Mouse (Mus musculus) embryonic facial prominence, embryonic 10.5 days (tissue): ENCODE data around the gene Ppp5c. TPM values are rescaled to one million over a fixed set of nuclear protein-coding genes. Genes with fewer than 3 reads are reported as not detected.
A peak's percentile ranks its signal among the peaks of the same experiment; 100 is the strongest.

ENCODE experiments used
- DNase-seq: peaks from one replicate; pipeline ENCODE4 v3.0.0-alpha.2; 2017; ENCODE audit warnings: low spot score
- H3K27ac ChIP-seq: fragments of 300-500 bp; sonication (generic); replicated peaks from 2 replicates; pipeline ENCODE4 v1.5.1; 2016; ENCODE audit warnings: mild to moderate bottlenecking
- H3K27me3 ChIP-seq: fragments of 300-500 bp; sonication (generic); replicated peaks from 2 replicates; pipeline ENCODE4 v1.6.1; 2016; ENCODE audit warnings: low read depth, mild to moderate bottlenecking; ENCODE audit not compliant: poor library complexity, severe bottlenecking
- H3K36me3 ChIP-seq: fragments of 300-500 bp; sonication (generic); replicated peaks from 2 replicates; pipeline ENCODE4 v1.6.1; 2016; ENCODE audit warnings: mild to moderate bottlenecking, moderate library complexity
- H3K4me1 ChIP-seq: fragments of 300-500 bp; sonication (generic); 2 replicates; pipeline ENCODE4 v1.6.1; 2016
- H3K4me3 ChIP-seq: fragments of 300-500 bp; sonication (generic); 2 replicates; pipeline ENCODE4 v1.5.1; 2016; ENCODE audit warnings: mild to moderate bottlenecking, moderate library complexity
- H3K9me3 ChIP-seq: fragments of 300-500 bp; sonication (generic); 2 replicates; pipeline ENCODE4 v1.6.1; 2016; ENCODE audit warnings: mild to moderate bottlenecking
- WGBS: fragments of 180-500 bp; shearing (Covaris S2); methylation state at CpG from one replicate; pipeline ENCODE4 v1.1.7; 2016; 5-methylcytosine and 5-hydroxymethylcytosine counted together
- polyA plus RNA-seq: library from polyadenylated mRNA; unstranded; fragments of >200 nt; fragmentation: Nextera tagmentation; extraction: Ambion mirVana; gene quantifications from 2 replicates; pipeline ENCODE4 v1.2.1, GENCODE M21; 2016

Ppp5c gene
- polyA plus RNA-seq, 1 experiment from 2014 or later: 138 TPM

DNA sequence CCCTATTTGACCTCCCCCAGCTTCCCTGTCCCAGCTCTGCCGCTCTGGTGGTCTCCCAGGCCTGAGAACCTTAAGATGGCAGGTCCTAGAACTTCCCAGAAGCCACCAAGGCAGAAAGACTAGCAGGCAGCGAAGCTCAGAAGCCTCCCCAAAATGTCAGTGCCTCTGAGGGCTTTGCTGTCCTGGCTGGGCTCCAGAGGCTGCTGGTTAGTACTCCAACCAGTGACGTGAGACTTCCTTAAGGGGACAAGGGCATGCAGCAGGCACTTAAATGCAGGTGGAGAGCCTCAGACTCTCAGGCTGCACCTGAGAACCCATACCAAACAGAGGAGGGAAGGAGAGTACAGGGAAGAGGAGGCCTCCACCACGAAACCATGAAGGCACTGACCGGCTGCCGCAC lies 3.6 kb downstream of the Ppp5c start:
- DNase-seq: no peak
- Histone ChIP-seq H3K4me3 (peak overlapping the region; percentile 16; the same call in 1 of the 2 replicates), H3K27ac (0 out of 2 replicates have a peak overlapping the region, but pooled peaks have one; percentile 3), H3K36me3 (peaks cover 69% of the 10 kb centered on the region), H3K27me3 (no peaks in the 10 kb centered on the region), H3K4me1 (peaks cover 40% of the 10 kb centered on the region), H3K9me3 (no peaks in the 10 kb centered on the region)
- WGBS: 93% methylated on average over 6 of the region's 6 CpGs

DNA sequence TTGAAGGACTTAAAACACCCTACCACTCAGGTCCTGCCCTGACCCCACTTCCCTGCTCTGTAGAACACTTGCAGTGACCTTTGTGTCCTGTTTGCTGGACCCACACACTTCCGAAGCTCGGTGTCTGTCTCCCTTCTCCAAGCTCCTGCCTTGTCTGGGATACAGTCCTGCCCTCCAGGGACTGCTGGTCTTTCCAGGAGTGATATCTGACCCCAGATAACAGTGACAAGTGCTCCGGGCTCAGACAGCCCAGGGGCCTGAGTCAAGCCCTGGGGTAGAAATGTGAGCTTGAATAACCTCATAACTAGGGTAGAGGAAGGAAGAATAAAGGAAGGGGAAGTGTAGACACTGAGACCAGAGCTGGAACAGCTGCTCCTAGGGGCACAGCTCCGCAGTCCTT lies 4.0 kb downstream of the Ppp5c start:
- DNase-seq: no peak
- H3K27me3 ChIP-seq: no peaks in the 10 kb centered on the region
- peak overlapping the region; percentile 16; the same call in 1 of the 2 replicates for H3K4me3 ChIP-seq
- 86% methylated on average over 4 of the region's 4 CpGs for WGBS
- H3K9me3 ChIP-seq: no peaks in the 10 kb centered on the region
- H3K36me3 ChIP-seq: peaks cover 73% of the 10 kb centered on the region
- H3K27ac ChIP-seq: 0 out of 2 replicates have a peak overlapping the region, but pooled peaks have one; percentile 3
- H3K4me1 ChIP-seq: peaks cover 40% of the 10 kb centered on the region

DNA sequence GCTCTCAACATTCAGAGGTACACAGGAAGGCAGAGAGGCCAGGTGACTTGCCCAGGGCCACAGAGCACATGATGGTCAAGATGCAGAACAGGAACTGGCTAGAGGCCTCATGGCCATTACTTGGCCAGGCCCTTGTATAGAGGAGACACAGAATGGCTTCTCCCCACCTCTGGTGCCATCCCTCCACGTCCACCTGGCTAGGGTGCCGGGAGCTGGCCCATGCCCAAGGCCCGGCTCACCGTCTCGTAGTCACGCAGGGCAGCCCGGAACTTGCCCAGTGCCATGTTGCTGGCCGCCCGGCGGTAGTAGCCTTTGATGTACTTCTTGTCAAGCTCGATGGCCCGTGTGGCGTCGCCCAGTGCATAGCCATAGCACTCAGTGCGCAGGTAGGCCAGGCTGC lies 5.5 kb downstream of the Ppp5c start:
- Histone ChIP-seq H3K4me3 (no peak overlapping the region), H3K36me3 (peaks cover 86% of the 10 kb centered on the region), H3K9me3 (no peaks in the 10 kb centered on the region), H3K4me1 (peaks cover 36% of the 10 kb centered on the region), H3K27me3 (no peaks in the 10 kb centered on the region), H3K27ac (no peak overlapping the region)
- DNase-seq: no peak
- 95% methylated on average over 15 of the region's 15 CpGs for WGBS

DNA sequence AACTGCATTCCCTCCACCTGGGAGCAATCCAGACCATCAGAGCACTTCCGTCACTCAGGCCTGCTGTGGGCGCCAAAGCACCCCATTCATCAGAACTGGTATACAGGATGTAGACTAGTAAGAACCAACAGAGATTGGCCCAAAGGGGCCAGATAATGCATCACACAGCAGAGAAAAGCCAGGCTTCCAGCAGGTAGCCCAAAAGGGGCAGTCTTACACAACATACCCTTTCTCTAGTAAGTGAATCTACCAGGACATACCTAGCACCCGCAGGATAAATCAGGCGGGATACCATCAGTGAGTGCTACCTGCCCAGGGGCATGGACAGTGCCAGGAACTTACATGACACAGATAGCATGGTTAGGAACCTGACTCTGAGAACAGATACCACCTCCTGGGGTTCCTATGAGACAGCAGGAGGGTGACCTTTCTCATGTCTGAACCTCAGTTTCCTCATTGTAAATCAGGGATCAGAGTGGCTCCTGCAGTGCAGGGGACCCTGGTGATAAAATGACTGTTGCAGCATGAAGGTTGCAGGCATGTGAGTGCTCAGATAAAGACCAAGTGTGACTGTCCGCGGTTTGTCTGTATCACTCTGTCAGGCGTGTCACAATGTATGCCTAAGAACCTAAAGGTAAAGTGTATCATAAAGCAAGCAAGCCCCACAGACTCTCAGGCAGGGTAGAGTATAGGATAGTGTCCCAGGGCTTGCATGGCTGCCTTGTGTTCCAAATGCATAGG lies 8.1 kb downstream of the Ppp5c start:
- peaks cover 10% of the 10 kb centered on the region; the same call in 1 of the 2 replicates for H3K4me1 ChIP-seq
- H3K36me3 ChIP-seq: peaks cover 97% of the 10 kb centered on the region
- H3K27ac ChIP-seq: no peak overlapping the region
- no peaks in the 10 kb centered on the region for H3K27me3 ChIP-seq
- no peak for DNase-seq
- WGBS: 89% methylated on average over 7 of the region's 7 CpGs
- no peaks in the 10 kb centered on the region for H3K9me3 ChIP-seq
- H3K4me3 ChIP-seq: no peak overlapping the region

DNA sequence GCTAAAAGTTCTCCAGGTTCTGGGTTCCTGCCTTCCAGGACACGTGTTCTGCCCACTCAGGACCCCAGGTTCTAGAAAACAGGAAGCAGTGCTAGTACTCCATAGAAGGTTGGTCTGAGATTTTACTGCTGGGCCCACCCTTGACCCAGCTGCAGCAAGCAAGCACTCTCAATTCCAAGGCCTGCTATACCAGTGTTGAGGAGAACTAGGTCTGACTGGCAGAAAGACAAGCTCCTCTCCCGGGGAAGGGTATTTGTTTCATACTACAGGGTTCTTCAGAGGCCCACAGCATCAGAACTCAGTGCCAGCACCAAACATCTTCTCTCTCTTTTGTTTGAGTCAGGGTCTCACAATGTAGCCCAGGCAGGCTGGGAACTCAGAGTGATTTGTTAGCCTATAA lies 9.8 kb downstream of the Ppp5c start:
- Histone ChIP-seq H3K27ac (no peak overlapping the region), H3K27me3 (no peaks in the 10 kb centered on the region), H3K9me3 (no peaks in the 10 kb centered on the region), H3K36me3 (peaks cover 97% of the 10 kb centered on the region), H3K4me3 (no peak overlapping the region), H3K4me1 (no peaks in the 10 kb centered on the region)
- 85% methylated on average over 2 of the region's 2 CpGs for WGBS
- DNase-seq: no peak

- 94% methylated on average over 1 of the region's 1 CpGs for WGBS
Measured at GRCm38 (mm10) chr7:17017036-17017435, 10.7 kb downstream of the Ppp5c start.

DNA sequence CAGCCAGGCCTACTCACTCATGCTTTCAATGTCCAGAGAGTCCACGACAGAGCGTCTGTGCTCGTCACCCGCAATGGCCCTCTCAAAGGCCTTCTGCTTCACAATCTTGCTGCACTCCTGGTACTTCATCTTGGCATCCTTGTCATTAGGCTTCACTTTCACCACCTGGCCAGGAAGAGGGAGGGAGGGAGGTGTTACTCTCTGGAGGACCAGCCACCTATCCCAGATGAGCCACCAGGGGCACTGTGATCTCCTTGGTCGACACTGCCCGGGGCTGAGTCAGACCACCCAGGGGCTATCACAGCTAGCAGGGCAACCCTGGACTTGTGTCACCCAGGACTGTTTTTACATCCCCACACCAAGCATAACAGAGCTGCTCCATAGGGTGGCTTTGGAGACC lies 12.3 kb downstream of the Ppp5c start:
- Histone ChIP-seq H3K4me3 (no peak overlapping the region), H3K9me3 (no peaks in the 10 kb centered on the region), H3K27me3 (no peaks in the 10 kb centered on the region), H3K36me3 (peaks cover 97% of the 10 kb centered on the region), H3K27ac (no peak overlapping the region), H3K4me1 (no peaks in the 10 kb centered on the region)
- no peak for DNase-seq
- 86% methylated on average over 6 of the region's 6 CpGs for WGBS

More at GRCm38 (mm10) chr7:17017036-17017435, 10.7 kb downstream of the Ppp5c start:
- Histone ChIP-seq H3K4me3 (no peak overlapping the region), H3K36me3 (peaks cover 97% of the 10 kb centered on the region), H3K4me1 (no peaks in the 10 kb centered on the region), H3K27me3 (no peaks in the 10 kb centered on the region), H3K9me3 (no peaks in the 10 kb centered on the region), H3K27ac (no peak overlapping the region)
- DNase-seq: no peak

DNA sequence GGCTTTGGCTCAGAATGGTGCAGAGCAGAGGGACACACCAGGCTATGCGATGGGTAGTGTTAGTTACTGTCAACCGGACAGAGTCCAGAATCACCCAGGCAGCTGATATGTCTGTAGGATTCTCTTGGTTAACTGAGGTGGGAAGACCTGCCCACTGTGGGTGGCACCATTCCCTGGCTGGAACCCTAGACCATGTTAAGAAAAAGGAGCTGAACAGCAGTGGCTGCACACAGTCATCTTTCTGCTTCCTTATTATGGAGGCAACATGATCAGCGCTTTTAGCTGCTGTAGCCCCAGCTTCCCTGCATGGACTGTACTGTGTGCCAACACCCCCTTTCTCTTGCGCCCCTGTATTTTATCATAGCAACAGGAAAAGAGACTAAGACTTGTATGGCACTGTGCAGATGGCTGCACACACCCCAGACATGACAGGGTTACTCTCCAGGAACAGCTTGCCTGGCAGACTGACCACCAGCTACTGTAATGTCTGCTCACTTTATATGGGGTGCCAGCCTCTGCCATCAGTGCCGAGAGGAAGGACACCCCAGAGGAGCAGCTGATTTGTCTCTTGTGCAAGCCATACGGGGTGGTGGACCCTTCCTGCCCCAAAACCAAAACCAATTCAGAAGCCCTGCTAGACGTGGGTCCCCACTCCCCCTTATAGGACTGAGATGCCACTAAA lies 15.7 kb downstream of the Ppp5c start:
- Histone ChIP-seq H3K9me3 (no peaks in the 10 kb centered on the region), H3K4me3 (no peak overlapping the region), H3K4me1 (no peaks in the 10 kb centered on the region), H3K27me3 (no peaks in the 10 kb centered on the region), H3K36me3 (peaks cover 100% of the 10 kb centered on the region), H3K27ac (no peak overlapping the region)
- no peak for DNase-seq
- WGBS: 95% methylated on average over 7 of the region's 7 CpGs

- H3K36me3 ChIP-seq: peaks cover 100% of the 10 kb centered on the region
- no peak for DNase-seq
- no peak overlapping the region for H3K4me3 ChIP-seq
- H3K9me3 ChIP-seq: no peaks in the 10 kb centered on the region
- no peaks in the 10 kb centered on the region for H3K27me3 ChIP-seq
- no peak overlapping the region for H3K27ac ChIP-seq
- no peaks in the 10 kb centered on the region for H3K4me1 ChIP-seq
- 86% methylated on average over 5 of the region's 5 CpGs for WGBS
Measured at GRCm38 (mm10) chr7:17010010-17010347, 17.7 kb downstream of the Ppp5c start.

GRCm38 (mm10) chr7:17009326-17010009 lies 18.3 kb downstream of the Ppp5c start:
- Histone ChIP-seq H3K4me3 (no peak overlapping the region), H3K4me1 (no peaks in the 10 kb centered on the region), H3K27ac (no peak overlapping the region), H3K27me3 (no peaks in the 10 kb centered on the region), H3K36me3 (peaks cover 100% of the 10 kb centered on the region), H3K9me3 (no peaks in the 10 kb centered on the region)
- DNase-seq: no peak
- WGBS: 91% methylated on average over 16 of the region's 16 CpGs

- Histone ChIP-seq H3K4me1 (no peaks in the 10 kb centered on the region), H3K4me3 (no peak overlapping the region), H3K36me3 (peaks cover 94% of the 10 kb centered on the region), H3K27ac (no peak overlapping the region), H3K27me3 (no peaks in the 10 kb centered on the region), H3K9me3 (no peaks in the 10 kb centered on the region)
- no peak for DNase-seq
- 90% methylated on average over 4 of the region's 4 CpGs for WGBS
Measured at GRCm38 (mm10) chr7:17007300-17007699, 20.4 kb downstream of the Ppp5c start.

DNA sequence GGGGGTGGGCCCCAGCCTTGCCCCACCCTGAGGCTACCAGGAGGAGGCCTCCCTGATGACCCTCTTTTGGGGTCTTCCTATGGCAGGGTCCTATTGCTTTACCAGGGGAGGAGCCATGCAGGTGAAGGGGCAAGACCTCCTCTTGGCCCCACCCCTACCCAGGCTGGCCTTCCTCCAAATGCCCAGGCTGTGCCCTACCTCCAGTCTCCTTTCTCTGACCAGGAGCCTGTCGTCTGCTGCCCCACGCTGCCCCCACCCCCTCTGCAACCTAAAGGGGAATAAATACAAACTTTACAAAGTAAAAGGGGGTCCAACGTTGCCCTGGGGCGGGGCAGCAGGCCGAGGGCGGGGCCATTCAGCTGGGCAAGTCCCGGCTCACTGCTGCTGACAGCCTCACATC lies 23.0 kb downstream of the Ppp5c start:
- H3K4me3 ChIP-seq: no peak overlapping the region
- WGBS: 87% methylated on average over 7 of the region's 7 CpGs
- no peak for DNase-seq
- H3K9me3 ChIP-seq: no peaks in the 10 kb centered on the region
- no peaks in the 10 kb centered on the region for H3K4me1 ChIP-seq
- H3K36me3 ChIP-seq: peaks cover 88% of the 10 kb centered on the region
- H3K27me3 ChIP-seq: no peaks in the 10 kb centered on the region
- H3K27ac ChIP-seq: no peak overlapping the region
